Mouse (Mus musculus): Measurements from ENCODE around the gene Prex1.

Prex1 gene

DNA sequence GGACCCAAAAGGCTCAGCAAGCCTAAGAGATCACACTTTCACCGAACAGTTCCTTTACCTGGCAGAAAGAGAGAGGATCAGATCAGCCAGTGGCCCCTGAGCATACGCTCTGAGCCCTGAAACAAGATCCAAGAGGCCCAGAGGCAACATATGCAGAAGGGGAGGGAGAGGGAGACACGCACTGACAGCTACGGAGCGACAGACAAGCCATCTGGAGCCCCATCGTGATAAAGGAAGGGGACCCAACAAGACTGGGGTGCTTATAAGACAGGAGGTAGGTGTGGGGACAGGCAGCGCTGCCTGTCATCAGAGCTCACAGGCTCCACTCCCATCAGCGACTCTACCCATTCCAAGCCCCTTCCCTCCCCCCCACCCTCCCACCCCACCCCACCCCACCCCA lies 27.8 kb downstream of the Prex1 start:
- in situ Hi-C loops (cut with MseI, MboI), result no loop called here

DNA sequence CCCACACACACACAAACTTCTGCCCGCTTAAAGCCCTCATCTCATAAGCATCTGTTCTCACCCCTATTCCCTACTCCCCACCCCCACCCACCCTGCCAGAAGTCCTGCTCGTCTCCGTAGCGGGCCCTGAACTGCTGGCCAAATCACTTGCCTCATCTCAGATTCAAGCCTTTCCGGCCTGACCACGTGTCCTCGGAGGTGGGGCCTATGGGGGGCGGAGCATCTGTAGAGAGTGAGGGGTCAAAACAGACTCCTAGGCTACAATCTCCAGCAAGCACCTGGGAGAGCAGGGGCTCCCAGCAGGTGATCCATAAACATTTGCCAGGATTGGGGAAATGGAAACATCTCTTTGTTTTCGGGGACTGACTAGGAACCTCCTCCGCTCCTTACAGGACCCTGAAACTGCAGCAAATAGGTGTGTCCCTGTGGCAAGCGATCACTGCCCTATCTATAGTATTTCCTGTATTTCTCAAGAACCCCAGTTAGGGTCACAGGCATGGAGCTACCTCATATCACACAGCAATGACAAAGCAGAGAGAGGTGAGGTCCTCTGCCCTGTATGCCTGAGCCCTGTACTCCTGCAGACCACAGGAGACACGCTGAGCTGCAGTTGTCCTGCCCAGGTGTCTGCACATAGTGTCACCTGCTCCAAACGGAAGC lies 29.6 kb downstream of the Prex1 start:
- in situ Hi-C loops (cut with MseI, MboI), result no loop called here

DNA sequence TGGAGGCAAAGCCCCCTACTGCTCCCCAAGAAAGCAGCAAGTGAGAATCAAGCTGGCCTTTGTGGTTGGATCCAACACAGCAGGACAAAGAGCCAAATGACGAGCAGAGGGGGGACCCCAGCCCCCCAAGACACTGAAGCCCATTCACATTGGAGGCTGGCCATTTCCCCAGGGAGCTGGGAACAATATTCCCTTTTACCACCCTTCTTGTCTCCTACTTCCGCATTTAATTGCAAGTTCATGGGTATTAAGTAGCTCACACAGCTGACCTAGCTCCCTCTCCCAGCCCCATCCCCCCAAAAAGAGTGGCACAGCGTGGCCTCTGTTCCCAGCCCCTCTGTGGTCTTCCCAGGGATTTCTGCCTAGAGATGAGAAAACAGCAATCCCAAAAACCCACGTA lies 30.8 kb downstream of the Prex1 start:
- in situ Hi-C loops (cut with MseI, MboI), result no loop called here

DNA sequence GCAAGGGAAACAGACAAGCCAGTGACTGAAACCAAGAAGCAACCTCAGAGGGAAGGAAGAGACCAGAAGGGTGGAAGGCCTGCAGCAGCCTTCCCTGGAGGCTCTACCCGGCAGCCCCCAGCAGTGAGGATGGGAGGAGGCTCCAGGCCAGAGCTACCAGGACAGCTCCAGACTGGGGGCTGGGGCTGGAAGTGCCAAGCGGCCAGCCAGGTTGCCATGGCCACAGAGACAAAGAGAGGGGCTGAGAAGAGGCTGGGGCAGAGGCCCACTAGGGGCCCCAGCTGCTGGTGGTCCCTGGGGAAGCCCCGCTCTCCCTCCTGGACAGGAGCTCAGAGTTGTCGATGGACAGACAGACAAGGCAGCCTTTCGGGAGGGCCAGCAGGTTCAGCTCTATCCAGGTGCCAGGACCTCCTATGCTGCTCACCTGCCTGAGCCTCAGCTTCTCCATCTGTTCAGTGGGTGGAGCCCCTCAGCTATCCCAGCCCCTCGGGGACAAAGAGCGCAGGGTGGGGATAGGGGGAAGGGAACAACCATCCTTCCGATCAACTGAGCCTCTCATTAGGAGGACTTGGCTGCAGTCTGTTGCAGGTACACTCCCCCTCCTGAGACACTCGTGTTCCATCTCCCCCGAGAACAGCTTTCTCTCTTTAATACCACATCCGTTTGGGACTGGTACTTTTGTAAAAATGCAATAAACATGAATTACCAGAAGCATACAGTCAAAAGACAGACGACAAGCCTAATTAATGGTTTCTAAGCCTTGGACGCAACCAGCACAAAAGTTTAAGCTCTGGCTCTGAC lies 34.5 kb downstream of the Prex1 start:
- in situ Hi-C loops (cut with MseI, MboI), result no loop called here

DNA sequence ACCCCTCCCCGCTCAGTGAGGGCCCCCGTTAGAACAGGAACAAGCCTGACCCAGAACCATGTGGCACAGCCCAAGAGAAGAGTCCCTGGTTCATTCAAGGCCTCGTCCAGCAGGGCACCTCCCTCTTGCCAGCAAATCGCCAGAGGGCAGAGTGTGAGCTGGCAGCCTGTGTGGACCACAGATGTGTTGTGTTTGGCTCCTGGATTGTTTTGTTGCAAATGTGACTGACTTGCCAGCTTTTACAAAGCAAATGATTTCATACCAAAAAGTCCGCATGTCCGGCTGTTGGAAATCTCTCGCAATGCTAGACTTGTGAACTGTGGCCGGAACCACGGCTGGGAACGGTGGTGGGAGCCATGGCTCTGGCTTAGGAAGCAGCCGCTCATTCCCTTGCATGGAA lies 36.7 kb downstream of the Prex1 start:
- in situ Hi-C loops (cut with MseI, MboI), result no loop called here

DNA sequence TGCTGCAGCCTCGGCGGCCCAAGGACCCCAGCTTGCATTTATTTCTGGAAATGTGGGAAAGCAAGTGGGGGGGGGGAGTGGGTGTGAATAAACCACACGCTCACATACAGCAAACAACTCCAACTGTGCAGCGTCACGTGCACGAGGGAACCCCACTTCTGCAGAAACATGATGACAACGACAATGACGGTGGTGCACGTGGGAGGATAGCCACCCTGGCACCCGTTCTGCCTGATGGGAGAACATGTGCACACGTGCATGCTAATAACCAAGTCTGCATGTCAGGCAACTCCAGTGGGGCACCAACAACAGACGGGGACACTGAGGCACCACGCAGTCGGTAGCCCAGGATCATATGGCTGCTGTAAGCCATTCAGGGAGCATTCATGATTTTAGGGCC lies 37.1 kb downstream of the Prex1 start:
- in situ Hi-C loops (cut with MseI, MboI), result no loop called here

DNA sequence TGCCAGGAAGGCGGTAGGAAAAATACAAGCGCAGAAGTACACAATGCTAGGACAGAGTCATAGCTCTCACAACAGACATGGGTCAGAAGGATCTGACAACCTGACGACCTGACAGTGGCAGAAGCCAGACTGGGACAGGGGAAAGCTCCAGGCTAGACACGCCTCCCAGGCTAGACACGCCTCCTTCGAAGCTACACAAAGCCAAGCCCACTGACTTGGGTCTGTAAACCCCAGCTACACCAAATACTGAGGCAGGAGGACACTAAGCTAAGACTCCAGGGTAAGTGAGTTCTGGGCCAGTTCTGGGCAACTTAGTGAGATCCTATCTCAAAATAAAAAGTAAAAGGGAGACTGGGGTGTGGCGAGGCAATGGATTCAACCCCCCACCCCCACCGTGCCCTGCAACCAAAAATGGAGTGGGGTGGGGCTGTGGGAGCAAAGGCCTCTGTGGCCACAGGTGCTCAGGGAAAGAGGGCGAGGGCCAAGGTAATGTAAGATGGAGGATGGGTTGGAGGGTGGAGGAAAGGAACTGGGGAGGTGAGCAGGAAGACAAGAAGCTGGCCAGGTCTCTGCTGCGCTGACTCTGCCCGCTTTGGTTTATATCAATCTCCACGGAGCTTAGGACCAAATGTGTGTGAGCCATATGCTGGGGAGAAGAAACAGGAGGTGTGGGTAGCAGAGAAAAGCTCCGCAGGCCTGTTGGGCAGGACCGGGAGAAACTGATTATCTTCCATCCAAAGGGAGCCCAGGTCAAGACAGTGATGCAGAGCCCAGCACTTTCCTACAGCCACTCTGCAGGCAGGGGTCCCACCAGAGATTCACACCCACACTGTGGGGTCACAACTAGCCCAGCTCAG lies 37.8 kb downstream of the Prex1 start:
- in situ Hi-C loops (cut with MseI, MboI), result no loop called here

DNA sequence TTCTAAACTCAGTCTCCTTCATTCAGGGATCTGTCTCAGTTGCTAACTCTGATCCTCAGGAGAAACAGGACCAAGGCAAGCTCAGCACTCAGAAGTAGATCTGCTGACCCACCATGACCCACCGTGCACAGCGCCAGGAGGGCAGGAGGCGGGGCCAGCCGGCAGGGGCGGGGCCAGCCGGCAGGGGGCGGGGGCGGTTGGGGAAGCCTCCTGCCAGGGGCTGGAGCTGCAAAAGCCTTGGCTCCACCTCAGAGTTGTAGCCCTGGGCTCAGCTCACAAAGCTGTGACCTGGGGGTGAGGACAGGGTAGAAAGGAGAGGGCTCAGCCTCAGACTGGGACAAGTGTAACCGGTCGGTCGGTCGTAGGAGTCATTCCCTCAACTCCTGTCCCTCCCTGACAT lies 38.9 kb downstream of the Prex1 start:
- in situ Hi-C loops (cut with MseI, MboI), result no loop called here

DNA sequence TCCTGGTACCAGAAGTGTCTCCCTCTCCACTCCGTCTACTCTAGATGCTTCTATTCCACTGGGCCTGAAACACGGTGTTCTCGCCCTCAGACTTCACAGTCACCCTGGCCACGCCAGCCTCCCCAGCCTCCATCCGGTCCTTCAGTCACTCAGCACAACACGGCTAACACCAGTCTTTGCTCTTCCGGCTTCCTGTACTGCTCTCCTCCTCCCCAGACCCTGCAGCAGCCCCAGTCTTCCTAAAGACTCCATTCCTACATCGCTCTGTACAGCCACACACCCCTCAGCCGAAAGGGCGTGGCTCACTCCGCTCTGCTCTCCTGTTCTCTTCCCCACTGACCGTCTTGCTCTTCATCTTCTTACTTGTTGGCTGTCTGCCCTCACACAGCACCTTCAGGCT lies 39.7 kb downstream of the Prex1 start:
- in situ Hi-C loops (cut with MseI, MboI), result no loop called here

DNA sequence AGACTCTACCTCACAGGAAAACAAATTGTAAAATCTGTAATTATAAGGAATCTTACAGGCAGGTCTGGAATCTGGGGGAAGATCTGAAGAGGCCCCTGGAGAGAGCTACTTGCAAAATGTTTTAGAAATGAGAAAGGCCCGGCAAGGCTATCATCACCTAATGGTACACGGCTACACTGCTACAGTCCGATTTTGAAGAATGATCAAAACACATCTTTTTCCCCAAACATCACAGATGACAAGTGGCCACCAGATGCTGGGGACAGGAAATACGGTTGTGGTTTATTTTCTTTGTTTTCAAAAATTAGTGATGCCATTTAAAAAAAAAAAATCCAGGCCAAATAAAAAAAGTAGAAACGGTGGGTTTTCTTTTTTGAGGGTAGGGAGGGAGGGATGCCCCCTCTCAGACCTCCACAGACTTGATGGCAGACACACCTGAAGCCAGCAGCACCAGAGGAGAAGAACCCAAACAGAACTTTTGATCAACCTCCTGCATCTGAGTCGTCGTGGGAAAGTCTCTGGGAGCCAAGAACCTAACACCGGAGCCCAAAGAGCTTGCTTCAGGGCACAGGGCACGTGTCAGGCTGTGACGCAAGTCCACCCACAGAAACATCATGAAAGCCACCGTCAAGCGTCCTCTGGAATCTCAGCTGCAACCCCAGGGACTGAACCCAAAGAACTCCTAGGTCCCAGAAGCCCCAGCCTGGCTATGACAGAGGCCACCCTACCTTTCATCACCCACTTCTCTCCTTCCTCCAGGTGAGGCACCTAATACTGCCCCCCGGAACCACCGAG lies 41.3 kb downstream of the Prex1 start:
- in situ Hi-C loops (cut with MseI, MboI), result no loop called here

DNA sequence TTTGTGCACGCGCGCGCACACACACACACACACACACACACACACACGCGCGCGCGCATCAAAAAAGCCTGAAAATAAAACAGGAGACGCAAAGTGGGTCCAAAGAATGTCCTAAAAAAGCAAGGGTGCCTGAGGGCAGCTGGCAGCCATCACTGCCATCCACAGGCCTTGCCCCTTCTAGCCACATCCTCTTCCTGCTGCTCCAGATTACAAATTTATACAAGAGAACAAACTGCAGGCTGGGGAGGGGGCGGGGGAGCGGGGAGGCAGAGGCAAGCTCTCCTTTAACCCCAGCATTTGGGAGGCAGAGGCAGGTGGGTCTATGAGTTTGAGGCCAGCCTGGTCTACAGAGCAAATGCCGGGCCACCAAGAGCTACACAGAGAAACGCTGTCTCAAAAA lies 42.0 kb downstream of the Prex1 start:
- in situ Hi-C loops (cut with MseI, MboI), result no loop called here

DNA sequence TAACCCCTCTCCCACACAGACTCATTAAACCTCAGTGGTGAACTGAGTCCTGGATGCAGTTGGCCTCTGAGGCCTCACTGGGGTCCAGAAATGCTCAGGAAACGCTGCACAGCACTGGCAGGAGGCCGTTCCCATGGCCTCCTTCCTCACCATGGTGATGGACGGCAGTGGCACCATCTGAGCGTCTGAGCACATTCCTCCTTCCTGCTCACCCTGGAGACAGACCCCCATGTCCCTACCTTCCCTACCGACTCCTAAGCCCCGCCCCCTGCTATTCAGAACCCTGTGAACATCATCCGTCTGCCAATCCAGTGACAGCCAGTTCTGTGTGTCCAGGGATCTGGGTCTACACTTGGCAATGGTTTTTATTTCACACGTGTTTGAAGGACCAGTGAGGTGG lies 42.6 kb downstream of the Prex1 start:
- in situ Hi-C loops (cut with MseI, MboI), result no loop called here

DNA sequence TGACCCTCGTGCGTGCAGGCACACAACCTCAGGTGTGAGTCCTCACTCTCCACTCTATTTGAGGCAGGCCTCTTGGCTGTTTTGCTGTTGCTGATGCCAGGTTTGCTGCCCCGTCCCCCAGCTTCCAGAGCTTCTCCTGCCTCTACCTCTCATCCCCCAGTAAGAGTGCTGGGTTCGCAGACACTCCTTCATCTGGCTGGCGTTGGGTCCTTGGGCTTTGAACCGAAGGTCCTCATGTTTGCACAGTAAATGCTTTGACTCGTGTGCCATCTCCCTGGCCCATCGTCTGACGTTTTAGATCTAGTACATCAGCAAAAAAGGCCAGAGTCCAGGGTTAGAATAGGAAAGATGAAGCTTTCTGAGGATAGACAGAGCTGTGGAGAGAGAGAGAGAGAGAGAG lies 43.7 kb downstream of the Prex1 start:
- in situ Hi-C loops (cut with MseI, MboI), result no loop called here

DNA sequence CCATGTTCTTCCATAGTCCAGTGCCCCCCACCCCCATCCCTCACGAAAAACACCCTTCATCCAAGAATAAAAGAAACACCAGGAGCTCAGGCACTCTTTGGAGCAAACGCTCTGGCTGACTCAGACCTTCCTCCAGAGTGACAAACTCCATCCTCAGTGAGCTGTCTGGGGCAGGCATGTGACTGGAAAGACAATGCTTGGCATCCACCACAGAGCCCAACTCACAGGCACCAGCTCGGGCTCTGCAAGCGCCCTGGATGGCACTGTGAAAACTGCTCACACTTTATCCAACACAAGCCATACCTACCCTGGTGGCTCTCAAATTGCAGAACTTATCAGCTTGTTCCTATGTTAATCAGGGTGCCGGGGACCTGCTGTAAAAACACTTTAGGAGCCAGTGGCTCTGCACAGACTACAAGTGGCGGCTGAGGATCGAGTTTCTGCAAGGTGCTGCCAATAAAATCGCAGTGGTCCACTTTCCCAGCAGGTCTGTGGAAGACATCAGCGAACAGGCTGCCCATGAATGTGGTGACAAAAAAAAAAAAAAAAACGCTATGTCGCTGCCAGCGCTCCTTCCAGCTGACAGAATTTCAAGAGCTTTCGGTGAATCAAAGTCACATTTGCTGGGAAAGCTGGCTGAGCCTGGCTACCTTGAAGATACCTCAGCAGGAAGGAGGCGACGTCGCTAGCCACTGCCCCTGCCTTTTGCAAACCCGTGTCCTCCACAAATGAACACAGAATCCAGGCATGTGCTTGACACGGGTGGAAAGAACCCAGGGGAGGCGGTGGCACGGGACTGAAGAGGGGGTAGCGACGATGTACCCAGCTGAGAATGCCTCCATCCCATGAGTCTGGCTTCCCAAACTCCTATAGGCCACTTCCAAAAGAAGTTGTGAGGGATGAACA lies 45.6 kb downstream of the Prex1 start:
- in situ Hi-C loops (cut with MseI, MboI), result no loop called here

DNA sequence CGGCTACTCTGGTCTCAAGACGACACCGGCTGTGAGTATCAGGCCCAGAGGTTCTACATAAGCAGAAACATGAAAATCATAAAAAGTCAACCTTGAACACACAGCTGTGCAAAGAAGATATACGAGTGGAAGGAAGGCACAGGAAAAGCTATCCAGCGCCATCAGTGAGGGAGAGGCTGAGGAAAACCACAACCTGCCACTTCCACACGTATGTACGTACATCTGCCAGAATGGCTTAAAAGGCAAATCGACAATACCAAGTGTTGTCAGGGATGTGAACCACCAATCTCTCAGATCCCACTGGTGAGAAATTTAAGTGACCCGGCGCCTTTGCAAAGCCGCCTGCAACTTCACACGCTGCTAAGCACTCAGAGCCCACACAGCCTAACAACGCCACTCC lies 47.5 kb downstream of the Prex1 start:
- in situ Hi-C loops (cut with MseI, MboI), result no loop called here

DNA sequence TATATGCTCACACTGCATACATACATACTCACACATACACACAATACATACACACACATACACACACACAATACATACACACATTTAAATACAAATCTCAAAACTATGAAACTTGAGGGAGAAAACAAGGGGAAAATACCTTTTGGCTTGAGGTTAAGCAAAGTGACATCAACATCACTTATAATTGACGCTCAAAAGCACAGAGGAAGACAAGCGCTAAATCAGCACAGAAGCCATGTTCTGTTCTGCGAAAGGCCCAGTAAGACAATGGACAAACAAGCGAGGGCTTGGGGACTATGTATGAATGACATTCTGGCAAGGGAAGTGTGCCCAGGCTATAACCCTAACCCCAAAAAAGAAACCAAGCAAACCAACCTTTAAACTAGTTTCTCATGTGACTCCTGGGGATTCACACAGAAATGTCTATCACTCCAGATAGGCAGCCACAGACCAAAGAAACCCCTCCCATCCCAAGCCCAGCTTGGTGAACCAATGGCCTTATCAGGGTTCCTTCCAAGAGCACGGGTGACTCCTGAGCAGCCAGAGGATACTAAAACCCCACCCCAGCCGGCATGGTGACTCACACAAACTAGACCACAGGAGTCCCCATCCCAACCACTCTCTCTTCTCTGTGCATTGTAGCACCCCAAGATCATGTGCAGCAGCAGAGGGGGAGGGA lies 48.2 kb downstream of the Prex1 start:
- in situ Hi-C loops (cut with MseI, MboI), result no loop called here

DNA sequence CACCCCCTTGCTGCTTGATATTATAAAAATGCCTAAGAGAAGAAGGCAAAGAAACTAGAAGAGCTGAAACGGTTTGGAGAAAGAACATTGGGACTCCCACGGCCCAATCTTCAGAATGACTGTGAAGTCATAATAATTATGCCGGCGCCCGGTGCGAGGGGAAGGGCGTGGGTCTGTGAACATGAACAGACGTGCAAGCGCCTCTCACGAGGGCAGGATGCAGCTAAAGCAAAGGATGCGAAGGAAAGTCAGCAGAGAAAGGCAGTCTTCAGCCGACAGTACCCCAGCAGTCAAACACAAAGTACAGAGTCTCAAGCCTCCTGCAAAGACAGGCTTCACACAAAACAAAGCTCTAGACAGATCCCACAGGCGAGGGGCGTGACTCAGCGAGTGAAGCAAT lies 49.1 kb downstream of the Prex1 start:
- in situ Hi-C loops (cut with MseI, MboI), result no loop called here

DNA sequence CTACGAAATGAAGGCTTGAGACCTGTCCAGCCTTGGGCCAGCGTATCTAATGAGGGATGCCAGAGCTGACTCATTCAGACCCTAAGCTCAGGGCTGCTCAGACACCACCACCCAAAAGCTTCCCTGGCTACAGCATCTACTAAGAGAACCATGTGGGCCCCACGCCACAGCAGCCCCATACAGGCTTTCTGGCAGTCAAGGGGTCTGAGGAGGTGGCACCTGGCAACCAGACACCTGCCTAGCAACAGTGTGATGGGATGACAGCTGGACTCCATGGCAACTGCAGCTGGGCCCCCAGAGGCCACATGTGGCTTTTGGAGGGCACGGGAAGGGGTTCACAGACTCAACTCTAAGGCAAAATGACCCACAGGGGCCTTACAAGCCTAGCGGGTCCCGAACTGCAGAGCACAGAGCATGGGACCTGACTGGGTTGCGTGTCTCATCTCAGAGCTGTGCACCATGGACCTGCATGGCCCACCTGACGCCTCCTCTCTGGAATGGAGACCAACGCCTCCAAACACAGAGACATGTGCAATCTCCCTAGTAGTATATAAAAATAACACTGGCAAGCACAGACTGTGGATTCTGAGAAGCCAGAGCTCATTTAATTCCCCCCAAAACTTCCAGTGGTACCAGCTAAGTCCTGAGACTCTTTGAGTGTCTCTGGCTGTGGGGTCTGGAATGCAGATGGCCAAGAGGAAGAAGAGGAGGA lies 50.2 kb downstream of the Prex1 start:
- in situ Hi-C loops (cut with MseI, MboI), result no loop called here

DNA sequence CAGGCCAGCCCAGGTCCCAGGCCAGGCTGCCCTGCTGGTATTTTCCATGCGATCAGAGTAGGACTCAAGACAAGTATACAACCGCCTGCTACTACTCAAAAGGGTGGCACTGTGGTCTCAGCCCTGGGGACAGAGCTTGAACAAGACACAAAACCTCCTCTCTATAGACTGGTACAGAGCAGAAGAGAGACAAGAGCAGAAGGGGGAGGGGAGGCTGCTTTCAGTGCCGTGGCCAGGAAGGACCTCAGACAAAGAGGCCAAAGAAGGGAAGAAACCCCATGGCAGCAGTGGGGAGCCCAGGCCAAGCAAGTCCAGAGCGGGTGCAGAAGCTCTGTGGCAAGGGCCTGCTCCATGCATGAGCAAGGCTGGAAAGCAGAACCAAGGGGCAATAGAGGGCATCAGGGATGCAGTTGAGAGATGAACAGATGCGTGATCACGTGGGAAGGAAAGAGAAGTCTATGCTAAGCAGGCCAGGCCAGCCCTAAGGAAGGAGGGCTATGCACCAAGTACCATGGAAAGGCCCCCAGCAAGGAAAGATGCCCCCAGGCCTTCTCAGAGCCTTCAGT lies 51.0 kb downstream of the Prex1 start:
- in situ Hi-C loops (cut with MseI, MboI), result no loop called here

Measured in mouse trophoblast stem cell (cell line).